Mouse (Mus musculus) liver, embryonic 14 days (tissue): ENCODE data around the gene Fam189a1. TPM values are rescaled to one million over a fixed set of nuclear protein-coding genes. Genes with fewer than 3 reads are reported as not detected.

Experiments used
- polyA plus RNA-seq: library from polyadenylated mRNA; depleted of rRNA; stranded (reverse); fragments of >200 nt; gene quantifications from 2 replicates; pipeline ENCODE4 v1.2.3, GENCODE M21; 2012; rRNA removed

Fam189a1 gene
- under 0.01 and 0.01 TPM in 2 replicates for polyA plus RNA-seq

GRCm38 (mm10) chr7:65156514-65156911, at the start of gene Fam189a1:
TSS of gene Fam189a1 (minus strand) at chr7:65156570.

GRCm38 (mm10) chr7:64872743-64873241, 283.6 kb downstream of the Fam189a1 start, which contains the start of gene Nsmce3:
TSS of gene Nsmce3 (minus strand) at chr7:64872997.

